Mouse (Mus musculus): ENCODE results near the gene 1700001C19Rik.

DNA sequence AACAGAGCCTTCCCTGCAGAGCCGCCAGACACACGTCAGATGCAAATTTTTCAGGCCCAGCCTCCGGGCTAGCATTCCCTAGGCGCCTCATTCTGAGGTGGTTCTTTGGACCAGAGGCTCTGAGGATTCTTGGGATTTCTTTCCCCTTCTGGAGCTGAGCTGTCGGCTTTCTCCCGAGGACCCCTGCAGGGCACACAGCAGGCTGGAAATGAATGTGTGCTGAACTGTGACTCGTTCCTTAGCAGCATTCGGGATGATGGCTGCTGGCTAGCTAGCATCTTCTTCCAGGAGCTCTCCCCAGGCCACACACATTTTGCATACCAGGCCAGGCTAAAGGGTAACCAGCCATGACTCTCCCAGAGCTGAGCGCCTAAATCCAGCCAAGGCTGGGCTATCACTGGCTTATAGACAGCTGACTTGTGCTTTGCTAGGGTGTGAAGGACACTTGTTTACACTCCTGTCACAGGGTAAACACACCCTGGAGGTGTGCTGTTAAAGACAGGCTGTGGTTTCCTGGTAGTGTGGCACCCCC lies 3.2 kb upstream of the 1700001C19Rik start:
- TF ChIP-seq CTCF (IDR thresholded peaks at IDR 0.05; ENCODE audit: low read depth, low read length): no peak
- no peak for TF ChIP-seq POLR2A (IDR thresholded peaks at IDR 0.05; ENCODE audit: insufficient read depth, low read length)
- peak; percentile 76 for TF ChIP-seq EP300 (IDR thresholded peaks at IDR 0.05; ENCODE audit: insufficient read depth, low read depth, low read length)
